Mouse (Mus musculus) neural tube, embryonic 13.5 days (tissue): ENCODE measurements around the gene Epb41l4b. TPM values are rescaled to one million over a fixed set of nuclear protein-coding genes. Genes with fewer than 3 reads are reported as not detected.

Experiments used
- ATAC-seq: fragments of 200-750 bp; cut with Nextera tagmentation; 2 replicates; pipeline ENCODE4 v1.8.0; 2017; ENCODE audit warnings: low read depth, mild to moderate bottlenecking, moderate TSS enrichment, moderate library complexity
- H3K27ac ChIP-seq: fragments of 300-500 bp; sonication (generic); replicated peaks from 2 replicates; pipeline ENCODE4 v1.5.1; 2015; ENCODE audit warnings: moderate library complexity, mild to moderate bottlenecking, inconsistent platforms
- H3K27me3 ChIP-seq: fragments of 300-500 bp; sonication (generic); 2 replicates; pipeline ENCODE4 v1.6.1; 2015; ENCODE audit warnings: mild to moderate bottlenecking, inconsistent platforms
- H3K36me3 ChIP-seq: fragments of 300-500 bp; sonication (generic); 2 replicates; pipeline ENCODE4 v1.6.1; 2015; ENCODE audit warnings: mild to moderate bottlenecking, inconsistent platforms
- H3K4me1 ChIP-seq: fragments of 300-500 bp; sonication (generic); replicated peaks from 2 replicates; pipeline ENCODE4 v1.6.1; 2015; ENCODE audit warnings: inconsistent platforms
- H3K4me2 ChIP-seq: fragments of 300-500 bp; sonication (generic); 2 replicates; pipeline ENCODE4 v1.6.1; 2015; ENCODE audit warnings: inconsistent platforms, mild to moderate bottlenecking, moderate library complexity
- H3K4me3 ChIP-seq: fragments of 300-500 bp; sonication (generic); 2 replicates; pipeline ENCODE4 v1.5.1; 2015; ENCODE audit warnings: mild to moderate bottlenecking, inconsistent platforms
- H3K9ac ChIP-seq: fragments of 300-500 bp; sonication (generic); 2 replicates; pipeline ENCODE4 v1.6.1; 2015; ENCODE audit warnings: moderate library complexity, mild to moderate bottlenecking, inconsistent platforms
- H3K9me3 ChIP-seq: fragments of 300-500 bp; sonication (generic); 2 replicates; pipeline ENCODE4 v1.6.1; 2016; ENCODE audit warnings: inconsistent platforms
- WGBS: fragments of 180-500 bp; shearing (Covaris S2); methylation state at CpG from one replicate; pipeline ENCODE4 v1.1.7; 2015; 5-methylcytosine and 5-hydroxymethylcytosine counted together
- polyA plus RNA-seq: library from polyadenylated mRNA; unstranded; fragments of >200 nt; fragmentation: Nextera tagmentation; extraction: Ambion mirVana; gene quantifications from 2 replicates; pipeline ENCODE4 v1.2.1, GENCODE M21; 2015

Gene Epb41l4b
- polyA plus RNA-seq, 1 experiment from 2014 or later: 2.3 TPM

DNA sequence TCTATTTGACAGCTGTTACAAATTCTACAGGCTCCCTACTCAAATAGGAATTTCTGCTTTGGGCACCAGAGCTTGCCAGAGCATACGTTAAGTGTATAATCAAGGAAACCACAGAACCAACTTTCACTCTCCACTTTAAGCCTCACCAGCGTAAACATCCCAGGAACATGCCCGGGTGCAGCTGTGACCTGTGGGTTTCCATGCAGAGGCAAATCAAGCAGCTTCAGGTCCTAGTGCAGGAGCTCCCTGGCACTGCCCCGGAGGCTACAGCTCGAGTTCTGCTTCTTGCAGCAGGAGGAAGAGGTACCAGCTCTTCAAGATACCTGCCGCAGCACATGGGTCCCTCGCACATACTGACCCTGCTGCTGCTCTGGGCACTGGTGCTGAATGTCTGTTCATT lies 74.8 kb downstream of the Epb41l4b start:
- Histone ChIP-seq H3K9me3 (no peaks in the 10 kb centered on the region), H3K9ac (no peak overlapping the region), H3K27ac (no peak overlapping the region), H3K36me3 (no peaks in the 10 kb centered on the region), H3K4me1 (peaks cover 20% of the 10 kb centered on the region), H3K27me3 (no peaks in the 10 kb centered on the region), H3K4me2 (no peak overlapping the region), H3K4me3 (no peak overlapping the region)
- WGBS: 77% methylated on average over 7 of the region's 7 CpGs
- ATAC-seq: no peak

DNA sequence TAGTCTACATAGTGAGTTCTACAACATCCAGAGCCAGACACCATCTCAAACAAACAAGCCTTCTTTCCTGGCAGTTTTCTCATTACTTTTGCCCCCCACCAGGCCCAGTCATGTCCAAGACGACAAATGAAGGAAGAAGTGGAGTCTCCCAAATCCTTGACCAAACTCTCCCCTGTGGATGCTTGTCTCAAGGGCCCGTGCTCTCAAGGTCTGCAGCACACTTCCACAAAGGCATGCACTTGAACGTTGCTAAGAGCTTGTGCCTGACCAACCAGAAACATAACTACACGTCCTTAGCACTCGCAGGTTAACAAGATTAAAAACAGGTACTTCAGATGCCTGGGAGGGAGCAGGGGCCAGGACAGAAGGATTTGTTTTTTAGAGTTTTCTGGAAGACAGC lies 75.4 kb downstream of the Epb41l4b start:
- H3K9ac ChIP-seq: no peak overlapping the region
- no peak for ATAC-seq

DNA sequence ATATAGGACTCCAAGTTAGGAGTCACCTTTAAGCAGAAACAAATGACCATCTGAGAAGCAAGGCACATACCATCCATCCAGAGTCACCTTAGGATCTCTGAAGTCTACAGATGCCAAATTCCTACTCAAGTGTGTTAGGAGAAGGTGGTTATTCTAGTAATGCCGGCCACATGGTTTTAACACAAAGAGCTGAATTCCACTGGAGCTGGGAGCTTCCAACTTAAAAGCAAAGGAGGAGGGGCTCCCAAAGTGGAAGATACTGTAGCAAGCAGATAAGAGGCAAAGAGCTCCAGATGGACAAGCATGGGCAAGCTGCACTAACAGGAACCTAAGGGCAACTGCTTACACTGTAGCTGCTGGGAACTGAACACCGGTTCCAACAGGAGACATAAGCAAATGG lies 76.3 kb downstream of the Epb41l4b start:
- no peak for ATAC-seq
- Histone ChIP-seq H3K27me3 (no peaks in the 10 kb centered on the region), H3K9me3 (no peaks in the 10 kb centered on the region), H3K4me3 (no peak overlapping the region), H3K4me1 (peaks cover 23% of the 10 kb centered on the region), H3K27ac (no peak overlapping the region), H3K4me2 (no peak overlapping the region), H3K9ac (no peak overlapping the region), H3K36me3 (no peaks in the 10 kb centered on the region)
- WGBS: 96% methylated on average over 2 of the region's 2 CpGs

More for the DNA sequence above, 75.4 kb downstream of the Epb41l4b start:
- H3K27ac ChIP-seq: no peak overlapping the region
- no peaks in the 10 kb centered on the region for H3K9me3 ChIP-seq
- H3K4me3 ChIP-seq: no peak overlapping the region
- H3K4me1 ChIP-seq: peaks cover 23% of the 10 kb centered on the region
- no peaks in the 10 kb centered on the region for H3K27me3 ChIP-seq
- WGBS: 88% methylated on average over 5 of the region's 5 CpGs
- no peaks in the 10 kb centered on the region for H3K36me3 ChIP-seq
- no peak overlapping the region for H3K4me2 ChIP-seq

DNA sequence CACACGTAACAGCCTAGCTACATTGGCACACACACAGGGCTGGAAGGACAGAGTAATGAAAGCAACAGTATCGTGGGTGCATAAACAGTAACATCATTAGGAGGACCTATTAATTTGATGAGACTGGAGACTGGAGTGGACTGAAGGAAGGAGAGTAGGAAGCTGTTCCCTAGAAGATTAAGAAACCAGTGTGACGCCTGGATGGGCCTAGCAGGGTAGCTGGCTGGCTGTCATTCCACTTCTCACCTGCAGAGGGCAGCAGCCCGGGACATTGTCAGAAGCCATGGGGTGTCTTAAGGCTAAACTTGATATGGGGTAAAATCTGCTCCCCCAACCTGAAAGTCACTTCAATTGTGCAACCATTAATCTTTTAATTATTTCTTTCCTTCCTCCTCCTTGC lies 78.0 kb downstream of the Epb41l4b start:
- 27% methylated on average over 4 of the region's 4 CpGs for WGBS
- no peak overlapping the region for H3K4me2 ChIP-seq
- H3K4me3 ChIP-seq: no peak overlapping the region
- no peaks in the 10 kb centered on the region for H3K27me3 ChIP-seq
- no peaks in the 10 kb centered on the region for H3K9me3 ChIP-seq
- H3K4me1 ChIP-seq: peaks cover 23% of the 10 kb centered on the region
- H3K36me3 ChIP-seq: no peaks in the 10 kb centered on the region
- H3K9ac ChIP-seq: no peak overlapping the region; the same call in 1 of the 2 replicates
- no peak overlapping the region for H3K27ac ChIP-seq
- peak; percentile 71; the same call in 1 of the 2 replicates for ATAC-seq

DNA sequence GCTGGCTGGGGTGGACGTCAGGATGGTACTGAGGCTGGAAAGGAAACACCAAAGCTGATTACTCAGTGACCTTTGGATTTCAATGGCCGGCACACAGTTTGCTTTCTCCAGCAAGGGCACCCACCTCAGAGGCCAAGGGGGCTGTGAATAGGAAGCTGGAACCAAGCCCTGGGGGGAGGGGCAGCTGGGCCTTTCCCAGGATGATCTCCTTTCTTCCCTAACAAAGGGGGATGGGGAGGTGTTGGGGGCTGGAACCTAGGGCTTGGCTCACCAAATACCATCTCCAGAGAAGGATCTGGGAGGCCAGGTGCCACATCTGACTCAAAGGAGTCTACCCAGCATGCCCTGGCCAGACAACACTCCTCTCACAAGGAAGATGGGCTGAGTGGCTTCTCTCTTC lies 78.4 kb downstream of the Epb41l4b start:
- Histone ChIP-seq H3K27ac (no peak overlapping the region), H3K27me3 (no peaks in the 10 kb centered on the region), H3K9me3 (no peaks in the 10 kb centered on the region), H3K9ac (no peak overlapping the region; the same call in 1 of the 2 replicates), H3K36me3 (no peaks in the 10 kb centered on the region), H3K4me3 (no peak overlapping the region), H3K4me1 (peaks cover 23% of the 10 kb centered on the region), H3K4me2 (no peak overlapping the region)
- 7% methylated on average over 2 of the region's 2 CpGs for WGBS
- 0 out of 2 replicates have a peak, but pooled peaks have one; percentile 19 for ATAC-seq

DNA sequence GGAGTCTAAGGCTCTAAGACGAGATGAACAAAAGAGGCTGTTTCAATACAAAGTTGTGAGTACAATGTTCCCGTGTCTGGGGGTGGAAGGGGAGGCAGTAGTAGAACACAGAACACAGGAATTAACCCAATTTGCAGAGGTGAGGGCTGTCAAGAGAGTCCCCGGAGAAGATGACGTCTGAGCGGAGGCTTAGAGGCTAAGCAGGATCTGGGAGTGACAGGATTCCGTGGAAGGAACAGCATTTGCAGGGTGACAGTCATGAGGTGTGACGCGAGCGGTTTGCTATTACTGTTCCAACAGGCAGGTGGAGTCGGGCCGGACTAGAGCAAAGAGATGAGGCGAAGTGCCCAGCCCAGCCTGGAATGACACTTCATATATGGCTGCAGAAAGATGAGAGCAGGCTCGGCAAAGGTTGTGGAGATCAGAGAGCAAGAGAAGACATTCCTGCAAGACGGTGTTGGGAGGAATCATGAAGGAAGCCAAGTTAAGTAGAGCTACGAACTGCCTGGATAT lies 82.9 kb downstream of the Epb41l4b start:
- peaks cover 24% of the 10 kb centered on the region for H3K4me1 ChIP-seq
- H3K9ac ChIP-seq: no peak overlapping the region
- H3K36me3 ChIP-seq: no peaks in the 10 kb centered on the region
- H3K27ac ChIP-seq: no peak overlapping the region
- WGBS: 81% methylated on average over 15 of the region's 15 CpGs
- H3K4me2 ChIP-seq: no peak overlapping the region
- ATAC-seq: no peak
- H3K27me3 ChIP-seq: no peaks in the 10 kb centered on the region
- no peak overlapping the region for H3K4me3 ChIP-seq
- no peaks in the 10 kb centered on the region for H3K9me3 ChIP-seq

DNA sequence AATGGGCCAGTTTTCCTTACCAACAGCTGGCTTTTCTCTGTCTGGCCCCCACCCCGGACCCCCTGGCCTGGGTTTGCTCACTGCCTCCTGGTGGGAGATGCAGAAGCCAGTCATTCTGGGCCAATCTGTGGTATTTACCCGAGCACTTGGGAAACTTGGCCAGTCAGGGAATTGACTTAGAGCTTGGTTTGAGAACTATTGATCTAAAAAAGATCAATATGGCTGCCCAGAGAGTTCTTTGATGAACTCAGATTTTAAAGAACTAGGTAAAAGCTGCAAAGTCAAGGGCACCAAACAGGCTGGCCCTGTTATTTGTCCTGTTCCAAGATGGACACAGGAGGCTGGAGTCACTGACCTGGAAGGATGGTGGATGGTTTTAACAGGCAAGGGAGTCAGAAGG lies 84.6 kb downstream of the Epb41l4b start:
- H3K4me1 ChIP-seq: peaks cover 10% of the 10 kb centered on the region; the same call in 1 of the 2 replicates
- no peak for ATAC-seq
- H3K4me3 ChIP-seq: no peak overlapping the region
- no peaks in the 10 kb centered on the region for H3K9me3 ChIP-seq
- no peak overlapping the region for H3K4me2 ChIP-seq
- WGBS: 87% methylated on average over 2 of the region's 2 CpGs
- no peak overlapping the region for H3K9ac ChIP-seq
- no peaks in the 10 kb centered on the region for H3K27me3 ChIP-seq
- H3K36me3 ChIP-seq: no peaks in the 10 kb centered on the region
- no peak overlapping the region for H3K27ac ChIP-seq

DNA sequence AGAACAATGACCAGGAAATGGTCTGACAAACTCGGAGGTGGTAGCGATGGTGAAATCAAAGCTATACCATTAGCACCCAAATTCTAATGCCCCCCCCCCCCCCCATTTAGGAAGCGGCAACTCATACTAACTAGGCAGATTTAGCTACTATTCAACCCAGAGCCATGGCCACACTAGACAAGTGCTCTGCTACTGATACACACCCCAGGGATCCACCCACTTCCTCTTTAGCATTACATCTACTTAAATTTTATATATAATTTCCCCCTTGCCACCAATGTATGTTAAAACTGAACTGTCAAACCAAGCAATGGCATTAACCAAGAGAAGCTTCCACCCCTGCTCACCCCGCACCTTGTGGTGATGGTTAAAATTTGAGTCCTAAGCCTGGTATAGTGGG lies 85.6 kb downstream of the Epb41l4b start:
- Histone ChIP-seq H3K9ac (no peak overlapping the region), H3K4me2 (no peak overlapping the region), H3K36me3 (no peaks in the 10 kb centered on the region), H3K9me3 (no peaks in the 10 kb centered on the region), H3K27me3 (no peaks in the 10 kb centered on the region), H3K27ac (no peak overlapping the region), H3K4me1 (peaks cover 8% of the 10 kb centered on the region; the same call in 1 of the 2 replicates), H3K4me3 (no peak overlapping the region)
- no peak for ATAC-seq
- WGBS: 89% methylated on average over 4 of the region's 4 CpGs

DNA sequence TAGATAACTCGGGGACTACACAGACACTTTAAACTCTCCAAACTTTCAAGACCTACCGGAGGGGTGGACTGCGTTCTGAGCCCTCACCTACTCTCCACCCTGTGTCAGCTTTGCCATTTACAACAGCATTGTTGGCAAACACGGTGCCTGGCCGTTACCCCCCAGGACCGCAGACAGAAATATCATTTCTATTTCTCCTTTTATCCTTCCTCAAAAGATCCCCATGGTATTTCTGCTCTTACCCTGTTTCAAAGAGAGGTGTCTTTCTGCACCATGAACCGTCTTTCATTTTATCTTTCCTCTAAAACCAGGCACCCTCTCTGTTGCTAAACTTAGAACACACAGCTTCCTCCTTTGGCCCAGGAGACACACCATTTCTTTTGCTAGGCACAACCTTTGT lies 87.6 kb downstream of the Epb41l4b start:
- WGBS: 86% methylated on average over 7 of the region's 7 CpGs
- no peak for ATAC-seq

DNA sequence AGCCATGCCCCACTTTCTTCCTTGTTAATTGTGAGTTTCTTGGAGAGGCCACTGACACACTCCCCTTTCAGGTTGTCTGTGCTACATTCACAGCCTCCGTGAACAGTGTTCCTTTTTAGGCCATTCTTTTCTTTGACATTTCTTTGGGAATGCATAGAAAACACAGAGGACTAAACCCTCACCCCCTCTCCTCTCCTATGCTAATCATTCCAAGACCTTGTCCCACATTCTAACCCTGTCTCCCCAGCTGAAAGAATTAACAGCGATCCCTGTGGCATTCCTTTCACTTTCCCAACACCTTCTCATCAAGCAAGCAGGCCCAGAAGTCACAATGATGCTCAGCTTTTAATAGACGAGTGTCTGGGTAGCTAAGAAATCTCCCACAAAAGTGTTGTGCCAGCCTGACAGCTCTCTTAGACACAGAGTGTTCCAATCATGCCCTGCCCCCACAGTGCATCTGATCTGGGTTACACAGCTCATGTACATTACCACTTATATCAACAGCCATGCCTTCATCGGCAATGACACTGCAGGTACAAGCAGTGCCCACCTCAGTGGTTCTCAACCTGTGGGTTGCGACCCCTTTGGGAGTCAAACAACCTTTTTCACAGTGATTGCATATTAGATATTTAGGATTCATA lies 93.8 kb downstream of the Epb41l4b start:
- no peaks in the 10 kb centered on the region; the same call in 1 of the 2 replicates for H3K9me3 ChIP-seq
- no peaks in the 10 kb centered on the region for H3K27me3 ChIP-seq
- ATAC-seq: no peak
- H3K27ac ChIP-seq: no peak overlapping the region
- WGBS: 53% methylated on average over 5 of the region's 5 CpGs
- no peak overlapping the region for H3K4me2 ChIP-seq
- H3K4me3 ChIP-seq: no peak overlapping the region
- no peaks in the 10 kb centered on the region for H3K36me3 ChIP-seq
- peaks cover 13% of the 10 kb centered on the region; the same call in 1 of the 2 replicates for H3K4me1 ChIP-seq
- H3K9ac ChIP-seq: no peak overlapping the region

More for the DNA sequence above, 87.6 kb downstream of the Epb41l4b start:
- H3K4me1 ChIP-seq: peaks cover 8% of the 10 kb centered on the region; the same call in 1 of the 2 replicates
- H3K9me3 ChIP-seq: no peaks in the 10 kb centered on the region
- no peak overlapping the region for H3K4me2 ChIP-seq
- no peaks in the 10 kb centered on the region for H3K36me3 ChIP-seq
- no peak overlapping the region for H3K4me3 ChIP-seq
- no peak overlapping the region for H3K9ac ChIP-seq
- no peaks in the 10 kb centered on the region for H3K27me3 ChIP-seq
- H3K27ac ChIP-seq: no peak overlapping the region

DNA sequence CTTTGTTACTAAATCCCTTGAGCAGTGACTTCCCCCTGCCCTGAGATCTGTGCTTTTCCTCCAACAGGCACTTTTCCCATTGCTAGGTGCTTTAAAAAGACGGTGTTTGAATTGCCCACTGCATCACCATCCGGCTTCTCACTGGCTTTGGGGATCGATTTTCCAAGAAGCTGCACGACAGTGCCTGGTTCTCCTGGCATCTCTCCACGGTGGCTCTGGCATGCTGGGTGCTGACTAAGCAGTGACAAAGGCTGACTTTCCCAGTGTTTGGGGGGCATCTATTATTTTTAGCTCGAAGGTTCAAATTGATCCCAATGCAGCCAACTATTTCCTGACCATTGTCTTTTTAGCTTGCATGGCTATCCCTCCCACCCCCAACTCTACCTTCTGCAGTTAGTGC lies 94.7 kb downstream of the Epb41l4b start:
- Histone ChIP-seq H3K9ac (no peak overlapping the region), H3K4me3 (no peak overlapping the region), H3K27me3 (no peaks in the 10 kb centered on the region), H3K4me2 (no peak overlapping the region), H3K4me1 (peaks cover 12% of the 10 kb centered on the region; the same call in 1 of the 2 replicates), H3K9me3 (no peaks in the 10 kb centered on the region; the same call in 1 of the 2 replicates), H3K36me3 (no peaks in the 10 kb centered on the region), H3K27ac (no peak overlapping the region)
- ATAC-seq: no peak
- WGBS: 60% methylated on average over 6 of the region's 6 CpGs

DNA sequence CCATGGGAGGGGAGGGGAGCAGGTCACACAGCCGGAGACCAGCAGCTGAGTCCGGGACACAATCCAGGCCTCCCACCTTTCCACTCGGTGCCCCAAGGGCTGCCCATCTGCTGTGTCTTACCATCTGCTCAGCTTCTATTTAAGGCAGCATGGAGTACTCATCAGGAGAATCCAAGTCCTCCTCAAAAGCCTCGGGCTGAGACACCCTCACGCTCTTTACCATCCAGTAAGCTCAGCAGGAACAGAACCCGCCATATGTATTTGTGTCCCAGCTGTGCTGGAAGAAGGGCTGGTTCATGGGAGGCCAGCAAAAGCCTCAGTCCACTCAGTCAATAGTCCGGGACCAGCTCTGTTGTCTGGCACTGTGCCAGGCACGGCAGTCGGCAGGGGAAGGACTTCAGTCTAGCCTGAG lies 97.1 kb downstream of the Epb41l4b start:
- no peaks in the 10 kb centered on the region for H3K27me3 ChIP-seq
- H3K4me3 ChIP-seq: no peak overlapping the region
- H3K9ac ChIP-seq: no peak overlapping the region
- H3K36me3 ChIP-seq: no peaks in the 10 kb centered on the region
- H3K4me2 ChIP-seq: no peak overlapping the region
- no peaks in the 10 kb centered on the region; the same call in 1 of the 2 replicates for H3K9me3 ChIP-seq
- no peak overlapping the region for H3K27ac ChIP-seq
- peaks cover 9% of the 10 kb centered on the region; the same call in 1 of the 2 replicates for H3K4me1 ChIP-seq
- peak; percentile 42; the same call in 1 of the 2 replicates for ATAC-seq
- WGBS: 50% methylated on average over 9 of the region's 9 CpGs
